Mouse (Mus musculus) adrenal gland (tissue): ENCODE measurements around the gene Dapp1.
"Not testable (repeated sequence)": the region's sequence is repeated elsewhere in the genome, so short reads cannot be mapped to it uniquely, and the experiment has no call there.

ENCODE experiments used
- intact Hi-C: fragments of 180-260 bp; cut with DNase I; formaldehyde crosslinking; loops from one replicate; pipeline ENCODE4 v1.15.1; 2025

The Dapp1 gene

GRCm38 (mm10) chr3:137955560-137956081 lies 25.7 kb downstream of the Dapp1 start:
- intact Hi-C loops, result no loop called here

- intact Hi-C loops, result no loop called here
Measured at GRCm38 (mm10) chr3:137954256-137954916, 27.0 kb downstream of the Dapp1 start.

- intact Hi-C loops, result no loop called here
Measured at GRCm38 (mm10) chr3:137952914-137953880, 28.1 kb downstream of the Dapp1 start.

GRCm38 (mm10) chr3:137952225-137952913 lies 29.0 kb downstream of the Dapp1 start:
- intact Hi-C loops, result no loop called here

- intact Hi-C loops, result no loop called here
Measured at GRCm38 (mm10) chr3:137951819-137952218, 29.5 kb downstream of the Dapp1 start.

- intact Hi-C loops, result not testable (repeated sequence)
Measured at GRCm38 (mm10) chr3:137951302-137951701, 30.0 kb downstream of the Dapp1 start.

- intact Hi-C loops, result no loop called here
Measured at GRCm38 (mm10) chr3:137950191-137950885, 31.0 kb downstream of the Dapp1 start.

GRCm38 (mm10) chr3:137947525-137947924 lies 33.8 kb downstream of the Dapp1 start:
- intact Hi-C loops, result no loop called here

GRCm38 (mm10) chr3:137946827-137947226 lies 34.5 kb downstream of the Dapp1 start:
- intact Hi-C loops, result no loop called here

GRCm38 (mm10) chr3:137943737-137944154 lies 37.6 kb downstream of the Dapp1 start:
- intact Hi-C loops, result no loop called here

GRCm38 (mm10) chr3:137942098-137942622 lies 39.2 kb downstream of the Dapp1 start:
- intact Hi-C loops, result no loop called here

- intact Hi-C loops, result no loop called here
Measured at GRCm38 (mm10) chr3:137941555-137941954, 39.8 kb downstream of the Dapp1 start.

GRCm38 (mm10) chr3:137940757-137941156 lies 40.6 kb downstream of the Dapp1 start:
- intact Hi-C loops, result no loop called here

- intact Hi-C loops, result no loop called here
Measured at GRCm38 (mm10) chr3:137938608-137939007, 42.7 kb downstream of the Dapp1 start.

- intact Hi-C loops, result no loop called here
Measured at GRCm38 (mm10) chr3:137936541-137936940, 44.8 kb downstream of the Dapp1 start.

GRCm38 (mm10) chr3:137935570-137936525 lies 45.5 kb downstream of the Dapp1 start:
- intact Hi-C loops, result no loop called here

- intact Hi-C loops, result no loop called here
Measured at GRCm38 (mm10) chr3:137933986-137934385, 47.4 kb downstream of the Dapp1 start.

GRCm38 (mm10) chr3:137932748-137933147 lies 48.6 kb downstream of the Dapp1 start:
- intact Hi-C loops, result no loop called here

GRCm38 (mm10) chr3:137929940-137930339 lies 51.4 kb downstream of the Dapp1 start:
- intact Hi-C loops, result no loop called here
